Mouse (Mus musculus) 3T3-L1 (cell line): ENCODE measurements at regions not wholly inside any gene's neighbourhood (a gene's known extent, or its start where the extent isn't known, plus 50 kb on each side); places are given as distances from the start of the nearest gene placed in this dataset.

Experiments
- DNase-seq: peaks from one replicate; pipeline ENCODE4 v3.0.0-alpha.2; 2015; ENCODE audit warnings: low read depth, low spot score

GRCm38 (mm10) chr11:64369516-64369915, 65.6 kb upstream of the Hs3st3a1 start:
- peak; percentile 2 for DNase-seq

DNA sequence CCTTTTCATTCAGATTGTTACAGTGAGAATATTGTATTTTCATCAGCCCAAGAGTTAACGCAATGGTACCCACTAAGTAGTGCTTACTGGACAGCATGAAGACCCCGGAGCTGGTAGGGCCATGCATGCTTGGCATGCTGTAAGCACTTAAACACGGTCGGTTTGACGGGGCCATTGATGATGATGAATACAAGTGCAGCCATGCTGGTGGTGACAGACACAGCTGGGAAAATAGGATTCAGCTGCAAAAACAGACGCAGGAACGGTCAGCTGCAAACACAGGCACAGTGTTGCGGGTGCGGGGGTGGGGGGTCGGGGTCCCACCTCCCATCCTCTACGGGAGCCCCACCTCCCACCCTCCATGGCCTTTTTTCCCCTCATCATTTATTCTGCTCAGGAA, 99.7 kb upstream of the Hs3st3a1 start:
- DNase-seq, result no peak

- no peak for DNase-seq
These were observed 102.7 kb upstream of the Hs3st3a1 start for GRCm38 (mm10) chr11:64332406-64332805.

- DNase-seq, result no peak
These were observed 103.3 kb upstream of the Hs3st3a1 start for GRCm38 (mm10) chr11:64331811-64332210.

- no peak for DNase-seq
These were observed 106.0 kb upstream of the Hs3st3a1 start for GRCm38 (mm10) chr11:64329129-64329528.

DNA sequence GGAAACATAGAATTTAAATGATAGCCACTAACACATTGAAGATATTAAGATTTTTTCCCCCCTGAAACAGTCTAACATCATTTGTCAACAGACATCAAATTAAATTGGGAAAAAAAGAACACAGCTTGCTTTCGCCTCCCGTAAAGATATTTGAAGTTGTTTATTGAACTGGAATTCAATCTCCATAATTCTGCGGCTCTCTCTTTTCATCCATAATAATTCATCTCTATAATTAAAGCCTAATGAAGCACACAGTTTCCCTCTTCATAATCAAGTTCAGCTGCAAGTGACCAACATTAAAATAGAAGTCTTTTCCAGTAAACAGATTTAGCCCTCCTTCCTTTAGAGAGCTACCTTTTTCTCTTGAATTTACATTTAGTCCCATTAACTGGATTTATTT, 107.4 kb upstream of the Hs3st3a1 start:
- no peak for DNase-seq

GRCm38 (mm10) chr11:64326646-64327045, 108.5 kb upstream of the Hs3st3a1 start:
- DNase-seq, result no peak

- DNase-seq, result no peak
These were observed 113.2 kb upstream of the Hs3st3a1 start for GRCm38 (mm10) chr11:64321900-64322425.

- no peak for DNase-seq
These were observed 117.7 kb upstream of the Hs3st3a1 start for GRCm38 (mm10) chr11:64317458-64317857.

GRCm38 (mm10) chr11:64314997-64315396, 120.1 kb upstream of the Hs3st3a1 start:
- DNase-seq, result no peak

DNA sequence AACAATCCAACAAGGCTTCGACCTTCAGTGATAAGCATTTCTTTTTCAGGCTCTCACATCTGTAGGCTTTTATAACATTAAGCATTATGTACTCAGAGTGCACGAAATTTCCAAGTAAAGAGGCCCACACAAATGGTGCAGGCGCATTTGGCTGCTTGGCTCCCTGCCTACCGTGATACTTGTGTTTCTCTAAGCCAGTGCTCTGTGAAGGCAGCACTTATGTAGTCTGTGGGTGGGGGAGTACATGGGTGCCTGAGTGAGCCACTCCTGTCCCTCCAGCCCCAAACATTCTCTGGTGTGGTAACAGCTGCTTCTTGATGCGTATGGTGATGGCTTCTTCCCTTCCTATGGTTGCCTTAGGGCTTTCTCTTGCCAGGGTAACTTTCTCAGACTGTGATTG, 121.9 kb upstream of the Hs3st3a1 start:
- no peak for DNase-seq

GRCm38 (mm10) chr11:64309881-64310280, 125.3 kb upstream of the Hs3st3a1 start:
- DNase-seq, result peak; percentile 34

GRCm38 (mm10) chr11:64297825-64298224, 137.3 kb upstream of the Hs3st3a1 start:
- no peak for DNase-seq

- DNase-seq, result no peak
These were observed 146.9 kb upstream of the Hs3st3a1 start for GRCm38 (mm10) chr11:64288236-64288635.

GRCm38 (mm10) chr11:64287499-64287898, 147.6 kb upstream of the Hs3st3a1 start:
- DNase-seq, result no peak

GRCm38 (mm10) chr11:64281781-64282180, 153.4 kb upstream of the Hs3st3a1 start:
- DNase-seq, result no peak

DNA sequence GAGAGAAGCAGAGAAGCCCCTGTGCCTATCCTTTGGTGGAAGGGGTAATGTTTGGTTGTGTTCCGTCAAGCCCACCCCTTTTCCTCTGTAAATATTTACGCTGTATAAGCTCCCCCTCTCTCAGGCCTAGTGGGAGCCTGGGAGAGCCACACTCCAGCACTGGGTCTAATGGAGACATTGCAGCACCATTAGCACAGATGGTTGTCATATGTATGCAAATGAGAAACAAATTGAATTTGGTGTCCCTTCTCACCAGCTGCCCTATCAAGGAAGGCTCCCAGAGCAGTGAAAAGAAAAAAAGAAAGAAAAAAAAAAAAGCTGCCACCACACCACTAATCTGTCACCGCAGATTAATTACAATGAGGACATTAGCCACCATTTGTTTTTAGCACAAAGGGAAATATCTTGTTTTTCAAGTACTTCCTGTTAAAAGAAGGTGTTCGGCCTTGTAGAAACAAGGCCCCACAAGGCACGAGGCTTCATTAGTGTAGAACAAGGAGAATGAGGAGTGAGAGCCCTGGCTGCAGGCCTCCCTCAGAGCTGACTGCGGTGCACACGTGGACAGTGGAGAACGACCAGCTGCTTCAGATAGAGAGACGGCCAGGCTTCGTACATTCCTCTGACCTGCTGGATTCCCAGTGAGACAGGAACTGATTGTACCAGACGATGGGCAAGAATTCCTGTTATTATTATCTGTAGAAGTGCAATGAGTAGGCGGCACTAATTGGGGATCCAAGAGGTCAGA, 156.7 kb upstream of the Hs3st3a1 start:
- DNase-seq, result no peak

DNA sequence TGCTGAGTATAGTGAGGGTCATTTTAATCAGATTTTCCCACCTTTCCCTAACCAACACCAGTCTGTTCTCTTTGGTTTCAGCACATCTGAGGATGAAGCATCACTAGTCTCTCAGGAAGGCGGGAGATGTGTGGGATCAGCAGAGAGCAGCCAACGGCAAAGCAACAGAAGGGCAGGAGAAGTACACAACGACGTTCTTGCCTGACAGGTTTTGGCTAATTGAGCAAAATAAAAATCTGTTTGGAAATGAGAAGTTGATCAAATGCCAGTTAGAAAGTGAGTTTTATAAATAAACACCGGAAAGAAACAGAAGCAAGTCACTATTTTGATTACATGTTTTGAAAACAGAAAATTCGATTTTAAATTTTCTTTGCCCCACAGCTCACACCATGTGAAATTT, 161.4 kb upstream of the Hs3st3a1 start:
- DNase-seq, result no peak

- peak; percentile 1 for DNase-seq
These were observed 161.9 kb upstream of the Hs3st3a1 start for GRCm38 (mm10) chr11:64273214-64273613.

DNA sequence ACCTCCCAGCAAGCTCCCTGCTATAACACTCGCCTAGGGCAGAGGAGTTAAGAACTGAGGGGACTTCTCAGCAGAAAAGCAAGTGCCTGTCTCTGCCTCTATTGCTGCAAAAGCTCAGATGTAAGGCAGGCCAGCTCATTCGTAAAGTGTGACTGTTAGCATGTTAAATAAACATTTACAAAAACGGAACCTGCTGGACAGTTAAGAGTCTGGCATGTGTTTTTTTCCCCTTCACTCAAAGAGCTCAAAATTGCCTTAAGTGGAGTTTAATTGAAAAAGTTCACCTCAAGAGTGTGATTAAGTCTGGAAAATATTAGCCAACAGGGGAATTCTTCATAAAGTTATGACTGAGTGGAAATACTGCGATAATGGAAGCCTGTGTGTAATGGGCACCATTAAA, 167.0 kb upstream of the Hs3st3a1 start:
- DNase-seq, result no peak

DNA sequence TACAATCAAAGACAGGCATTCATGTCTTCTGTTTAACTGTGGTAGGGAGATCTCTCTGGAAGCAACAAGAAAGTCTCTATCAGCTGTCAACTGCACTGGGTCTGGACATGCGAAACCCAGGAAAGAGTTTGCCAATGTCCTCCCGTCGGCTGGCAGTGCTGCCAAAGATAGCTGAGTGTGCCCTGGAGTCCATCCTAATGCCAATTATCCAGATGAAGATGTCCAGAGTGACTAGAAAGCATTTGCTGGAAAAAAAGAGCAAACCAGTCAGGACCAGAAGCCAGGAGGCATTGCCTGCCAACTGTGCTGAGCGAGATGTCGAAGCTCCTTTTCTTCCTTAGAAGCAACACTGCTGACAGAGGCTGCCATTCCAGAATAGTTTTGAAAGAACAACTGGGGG, 167.6 kb upstream of the Hs3st3a1 start:
- DNase-seq, result no peak

GRCm38 (mm10) chr11:64253517-64254385, 174.5 kb upstream of the Cox10 start:
- DNase-seq, result no peak

GRCm38 (mm10) chr11:64236873-64237272, 157.6 kb upstream of the Cox10 start:
- no peak for DNase-seq
